Mouse (Mus musculus) stomach, embryonic 14.5 days (tissue): ENCODE data around the gene Tcp10c. TPM values are rescaled to one million over a fixed set of nuclear protein-coding genes. Genes with fewer than 3 reads are reported as not detected.
A peak's percentile ranks its signal among the peaks of the same experiment; 100 is the strongest.
"Not testable (repeated sequence)": the region's sequence is repeated elsewhere in the genome, so short reads cannot be mapped to it uniquely, and the experiment has no call there.

ENCODE experiments used
- ATAC-seq: fragments of 200-750 bp; cut with Nextera tagmentation; 2 replicates; pipeline ENCODE4 v1.8.0; 2017; ENCODE audit warnings: low read depth, moderate TSS enrichment; ENCODE audit not compliant: insufficient number of reproducible peaks, insufficient read depth, low FRiP score
- H3K27ac ChIP-seq: fragments of 300-500 bp; sonication (generic); 2 replicates; pipeline ENCODE4 v1.5.1; 2014; ENCODE audit warnings: mild to moderate bottlenecking, low read length, moderate library complexity, mixed read lengths
- H3K27me3 ChIP-seq: fragments of 300-500 bp; sonication (generic); 2 replicates; pipeline ENCODE4 v1.6.1; 2014; ENCODE audit warnings: low read length, control low read depth, mixed read lengths; ENCODE audit not compliant: control insufficient read depth, insufficient read depth
- H3K36me3 ChIP-seq: fragments of 300-500 bp; sonication (generic); 2 replicates; pipeline ENCODE4 v1.6.1; 2014; ENCODE audit warnings: mild to moderate bottlenecking, control low read depth, low read length, moderate library complexity, mixed read lengths; ENCODE audit not compliant: control insufficient read depth, insufficient read depth
- H3K4me1 ChIP-seq: fragments of 300-500 bp; sonication (generic); 2 replicates; pipeline ENCODE4 v1.6.1; 2014; ENCODE audit warnings: low read length, control low read depth, mixed read lengths; ENCODE audit not compliant: control insufficient read depth, insufficient read depth
- H3K4me2 ChIP-seq: fragments of 300-500 bp; sonication (generic); replicated peaks from 2 replicates; pipeline ENCODE4 v1.6.1; 2014; ENCODE audit warnings: low read depth, low read length, control low read depth
- H3K4me3 ChIP-seq: fragments of 300-500 bp; sonication (generic); 2 replicates; pipeline ENCODE4 v1.5.1; 2014; ENCODE audit warnings: low read depth, low read length, control low read depth
- H3K9ac ChIP-seq: fragments of 300-500 bp; sonication (generic); replicated peaks from 2 replicates; pipeline ENCODE4 v1.6.1; 2014; ENCODE audit warnings: low read depth, mild to moderate bottlenecking, control low read depth, low read length, moderate library complexity, mixed read lengths
- H3K9me3 ChIP-seq: fragments of 300-500 bp; sonication (generic); 2 replicates; pipeline ENCODE4 v1.6.1; 2016; ENCODE audit warnings: low read depth, low read length, control low read depth; ENCODE audit not compliant: control insufficient read depth
- WGBS: fragments of 180-500 bp; shearing (Covaris S2); extraction: QIAGEN DNeasy Blood & Tissue Kit; methylation state at CpG from one replicate; pipeline ENCODE4 v1.1.7; 2014; 5-methylcytosine and 5-hydroxymethylcytosine counted together
- polyA plus RNA-seq: library from polyadenylated mRNA; unstranded; fragments of >200 nt; fragmentation: Nextera tagmentation; extraction: Ambion mirVana; gene quantifications from 2 replicates; pipeline ENCODE4 v1.2.1, GENCODE M21; 2014

Tcp10c gene
- not detected in 2 replicates for polyA plus RNA-seq

GRCm38 (mm10) chr17:13354521-13354920, at the start of gene Tcp10c:
Gene Tcp10c (plus strand): TSS chr17:13354572.
- WGBS = 86% methylated on average over 4 of the region's 4 CpGs
- ATAC-seq, H3K4me2 ChIP-seq, H3K4me1 ChIP-seq, H3K27ac ChIP-seq, H3K9me3 ChIP-seq, H3K36me3 ChIP-seq, H3K9ac ChIP-seq, H3K4me3 ChIP-seq, H3K27me3 ChIP-seq: not testable (repeated sequence)

GRCm38 (mm10) chr17:13307852-13308251, 46.5 kb upstream of the Tcp10c start:
- H3K36me3 ChIP-seq, H3K4me1 ChIP-seq, H3K4me3 ChIP-seq, ATAC-seq, H3K27me3 ChIP-seq, H3K4me2 ChIP-seq, H3K9ac ChIP-seq, H3K27ac ChIP-seq: not testable (repeated sequence)
- peaks cover 17% of the 10 kb centered on the region; the same call in 1 of the 2 replicates for H3K9me3 ChIP-seq
- WGBS = 78% methylated on average over 5 of the region's 6 CpGs

GRCm38 (mm10) chr17:13308344-13308743, 46.0 kb upstream of the Tcp10c start:
- not testable (repeated sequence) for ATAC-seq, H3K27ac ChIP-seq, H3K27me3 ChIP-seq, H3K4me2 ChIP-seq, H3K4me1 ChIP-seq, H3K36me3 ChIP-seq, H3K4me3 ChIP-seq, H3K9ac ChIP-seq
- peaks cover 17% of the 10 kb centered on the region; the same call in 1 of the 2 replicates for H3K9me3 ChIP-seq
- WGBS = 83% methylated on average over 5 of the region's 5 CpGs

- peak; percentile 11; the same call in 1 of the 2 replicates for ATAC-seq
- not testable (repeated sequence) for H3K27ac ChIP-seq, H3K27me3 ChIP-seq, H3K36me3 ChIP-seq, H3K9ac ChIP-seq, H3K4me1 ChIP-seq, H3K4me2 ChIP-seq, H3K4me3 ChIP-seq
- H3K9me3 ChIP-seq = peaks cover 17% of the 10 kb centered on the region; the same call in 1 of the 2 replicates
- WGBS = 87% methylated on average over 4 of the region's 4 CpGs
These were observed 45.6 kb upstream of the Tcp10c start for GRCm38 (mm10) chr17:13308746-13309145.

- peak; percentile 38; the same call in 1 of the 2 replicates for ATAC-seq
These were observed 45.2 kb upstream of the Tcp10c start for GRCm38 (mm10) chr17:13309182-13309631.

GRCm38 (mm10) chr17:13329967-13330366, 24.4 kb upstream of the Tcp10c start:
- WGBS = 80% methylated on average over 4 of the region's 4 CpGs
- H3K27me3 ChIP-seq, H3K4me3 ChIP-seq, H3K9ac ChIP-seq, H3K4me1 ChIP-seq, H3K4me2 ChIP-seq, H3K9me3 ChIP-seq, H3K27ac ChIP-seq, H3K36me3 ChIP-seq: not testable (repeated sequence)
- peak; percentile 21; the same call in 1 of the 2 replicates for ATAC-seq

More at GRCm38 (mm10) chr17:13309182-13309631, 45.2 kb upstream of the Tcp10c start:
- not testable (repeated sequence) for H3K9ac ChIP-seq, H3K36me3 ChIP-seq, H3K4me1 ChIP-seq, H3K27me3 ChIP-seq, H3K4me3 ChIP-seq, H3K4me2 ChIP-seq, H3K27ac ChIP-seq
- peaks cover 17% of the 10 kb centered on the region; the same call in 1 of the 2 replicates for H3K9me3 ChIP-seq
- WGBS = 89% methylated on average over 10 of the region's 10 CpGs

GRCm38 (mm10) chr17:13331179-13331578, 23.2 kb upstream of the Tcp10c start:
- H3K9ac ChIP-seq, H3K27me3 ChIP-seq, H3K9me3 ChIP-seq, ATAC-seq, H3K4me2 ChIP-seq, H3K4me1 ChIP-seq, H3K36me3 ChIP-seq, H3K27ac ChIP-seq, H3K4me3 ChIP-seq: not testable (repeated sequence)
- 67% methylated on average over 3 of the region's 4 CpGs for WGBS

GRCm38 (mm10) chr17:13332496-13332895, 21.9 kb upstream of the Tcp10c start:
- not testable (repeated sequence) for H3K9me3 ChIP-seq, H3K4me3 ChIP-seq, ATAC-seq, H3K4me1 ChIP-seq, H3K27ac ChIP-seq, H3K27me3 ChIP-seq, H3K4me2 ChIP-seq, H3K36me3 ChIP-seq, H3K9ac ChIP-seq
- WGBS = 86% methylated on average over 8 of the region's 8 CpGs
